Mouse (Mus musculus) C2C12 (cell line): Measurements from ENCODE around the gene Gm48551. TPM values are rescaled to one million over a fixed set of nuclear protein-coding genes. Genes with fewer than 3 reads are reported as not detected.

Experiments used
- H3K27me3 ChIP-seq: one replicate; pipeline ENCODE4 v1.6.1; 2011; ENCODE audit not compliant: control insufficient read depth, insufficient read depth, insufficient read length
- H3K36me3 ChIP-seq: one replicate; pipeline ENCODE4 v1.6.1; 2011; ENCODE audit not compliant: control insufficient read depth, insufficient read depth
- H3K4me3 ChIP-seq: one replicate; pipeline ENCODE4 v1.5.1; 2011; ENCODE audit warnings: mild to moderate bottlenecking, control low read depth; ENCODE audit not compliant: poor library complexity, insufficient read depth, severe bottlenecking
- H3K79me2 ChIP-seq: one replicate; pipeline ENCODE4 v1.6.1; 2011; ENCODE audit not compliant: control insufficient read depth, insufficient read depth
- H3K79me3 ChIP-seq: one replicate; pipeline ENCODE4 v1.6.1; 2011; ENCODE audit warnings: low read depth, control low read depth
- H3ac ChIP-seq: one replicate; pipeline ENCODE3; 2011; ENCODE audit warnings: low read depth; ENCODE audit not compliant: control insufficient read depth, insufficient read length
- CEBPB ChIP-seq: IDR thresholded peaks from one replicate; pipeline ENCODE4 v1.6.1; 2011; ENCODE audit warnings: low read depth, mild to moderate bottlenecking, control low read depth, moderate library complexity
- CTCF ChIP-seq: IDR thresholded peaks from one replicate; pipeline ENCODE4 v1.5.1; 2011; ENCODE audit not compliant: control insufficient read depth, insufficient read depth, insufficient read length
- FOSL1 ChIP-seq: IDR thresholded peaks from one replicate; pipeline ENCODE4 v1.8.0; 2011; ENCODE audit warnings: mild to moderate bottlenecking, low read length; ENCODE audit not compliant: poor library complexity, insufficient read depth, severe bottlenecking
- MAX ChIP-seq: IDR thresholded peaks from one replicate; pipeline ENCODE4 v1.6.1; 2011; ENCODE audit warnings: mild to moderate bottlenecking, control low read depth
- MYOD1 ChIP-seq: IDR thresholded peaks from one replicate; pipeline ENCODE4 v1.6.1; 2011; ENCODE audit warnings: low read depth; ENCODE audit not compliant: control insufficient read depth, insufficient read length
- MYOG ChIP-seq: IDR thresholded peaks from one replicate; pipeline ENCODE4 v1.6.1; 2011; ENCODE audit not compliant: control insufficient read depth, insufficient read length; ENCODE audit errors: extremely low read depth
- USF1 ChIP-seq: IDR thresholded peaks from one replicate; pipeline ENCODE4 v1.6.1; 2011; ENCODE audit warnings: low read depth, mild to moderate bottlenecking, control low read depth, moderate library complexity
- polyA plus RNA-seq: library from polyadenylated mRNA; unstranded; fragments of >200 nt; fragmentation: generic; extraction: Trizol; gene quantifications from one replicate; pipeline ENCODE4 v1.2.1, GENCODE M21; 2012; ENCODE audit warnings: missing spikeins

The Gm48551 gene
- polyA plus RNA-seq, 1 experiment, result 1.7 TPM

DNA sequence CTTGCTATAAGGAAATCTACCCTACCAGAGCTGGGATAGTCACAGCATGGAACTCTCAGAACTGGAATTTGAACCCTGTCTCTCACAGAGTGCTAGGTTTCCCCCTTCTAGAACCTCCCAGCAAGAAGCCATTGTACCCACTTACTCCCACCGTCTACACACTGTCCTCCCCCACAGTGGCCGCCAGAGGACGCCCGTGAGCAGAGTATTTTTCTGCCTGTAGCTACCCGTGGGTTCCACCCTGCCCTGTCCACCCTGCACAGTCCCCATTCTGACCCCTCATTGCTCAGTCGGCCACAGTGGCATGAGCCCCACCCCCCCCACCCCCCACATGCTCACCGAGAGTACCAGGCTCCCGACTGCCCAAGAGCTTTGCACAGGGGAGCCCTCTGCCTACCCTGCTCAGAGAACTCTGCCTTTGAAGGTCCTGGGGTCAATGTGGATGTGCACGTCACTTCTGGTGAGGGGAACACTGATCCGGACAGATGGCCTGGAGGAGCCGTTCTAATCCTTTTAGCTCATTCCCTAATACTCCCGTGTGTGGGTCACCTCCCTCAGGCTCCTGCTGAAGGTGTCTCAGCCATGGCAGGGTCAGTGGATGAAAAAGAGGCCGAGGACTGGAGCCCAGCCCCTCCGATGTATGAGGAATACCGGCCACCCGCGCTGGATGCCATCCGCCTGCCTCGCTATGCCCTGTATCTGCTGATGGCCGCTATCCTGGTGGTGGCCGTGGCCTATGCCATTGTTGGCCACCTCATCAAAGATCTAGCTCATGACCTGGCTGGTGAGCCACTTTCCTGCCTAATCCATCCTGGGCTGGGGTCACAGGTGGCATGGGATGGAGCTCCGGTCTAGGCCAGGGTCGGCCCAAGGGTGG lies 5.8 kb downstream of the Gm48551 start:
- peaks cover 34% of the 10 kb centered on the region for H3K36me3 ChIP-seq
- no peak overlapping the region for H3ac ChIP-seq
- TF ChIP-seq CEBPB (no peak), CTCF (peak; percentile 95), FOSL1 (no peak)

GRCm38 (mm10) chr10:81390678-81390965 lies 6.4 kb downstream of the Gm48551 start:
- no peak for TF ChIP-seq MYOG
- TF ChIP-seq MYOD1, result no peak
- no peak for TF ChIP-seq CTCF
- TF ChIP-seq MAX, result no peak
- no peak for TF ChIP-seq FOSL1
- H3K79me3 ChIP-seq, result peaks cover 11% of the 10 kb centered on the region
- H3K27me3 ChIP-seq, result no peaks in the 10 kb centered on the region
- peaks cover 34% of the 10 kb centered on the region for H3K36me3 ChIP-seq
- no peak overlapping the region for H3K4me3 ChIP-seq
- no peak overlapping the region for H3ac ChIP-seq
- H3K79me2 ChIP-seq, result peaks cover 19% of the 10 kb centered on the region

More for the DNA sequence above, 5.8 kb downstream of the Gm48551 start:
- Histone ChIP-seq H3K27me3 (no peaks in the 10 kb centered on the region), H3K79me2 (peaks cover 25% of the 10 kb centered on the region), H3K4me3 (no peak overlapping the region), H3K79me3 (peaks cover 17% of the 10 kb centered on the region)

DNA sequence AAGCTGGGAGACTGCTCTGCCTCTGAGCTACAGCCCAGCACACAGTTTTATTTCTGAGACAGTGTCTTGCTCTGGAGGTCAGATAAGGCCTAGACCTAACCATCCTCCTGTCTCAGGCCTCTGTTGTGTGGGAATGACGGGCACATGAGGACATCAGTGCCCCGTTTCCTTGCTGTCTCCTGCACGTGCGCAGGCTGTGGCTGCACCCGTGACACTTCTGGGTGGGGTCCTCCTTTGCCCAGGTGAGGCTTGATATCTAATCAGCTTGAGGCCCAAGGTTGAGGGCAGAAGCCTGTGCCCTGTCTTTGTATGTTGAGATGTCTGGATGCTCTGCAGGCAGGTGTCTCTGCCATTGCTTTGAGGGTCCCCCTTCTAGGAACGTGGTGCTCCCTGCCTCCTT lies 8.0 kb downstream of the Gm48551 start:
- Histone ChIP-seq H3K27me3 (no peaks in the 10 kb centered on the region), H3K79me2 (peaks cover 3% of the 10 kb centered on the region), H3K4me3 (no peak overlapping the region), H3K79me3 (no peaks in the 10 kb centered on the region), H3K36me3 (peaks cover 35% of the 10 kb centered on the region), H3ac (no peak overlapping the region)
- TF ChIP-seq MYOD1, result no peak
- no peak for TF ChIP-seq CTCF
- no peak for TF ChIP-seq MAX
- TF ChIP-seq MYOG, result no peak
- TF ChIP-seq CEBPB, result no peak
- no peak for TF ChIP-seq FOSL1

DNA sequence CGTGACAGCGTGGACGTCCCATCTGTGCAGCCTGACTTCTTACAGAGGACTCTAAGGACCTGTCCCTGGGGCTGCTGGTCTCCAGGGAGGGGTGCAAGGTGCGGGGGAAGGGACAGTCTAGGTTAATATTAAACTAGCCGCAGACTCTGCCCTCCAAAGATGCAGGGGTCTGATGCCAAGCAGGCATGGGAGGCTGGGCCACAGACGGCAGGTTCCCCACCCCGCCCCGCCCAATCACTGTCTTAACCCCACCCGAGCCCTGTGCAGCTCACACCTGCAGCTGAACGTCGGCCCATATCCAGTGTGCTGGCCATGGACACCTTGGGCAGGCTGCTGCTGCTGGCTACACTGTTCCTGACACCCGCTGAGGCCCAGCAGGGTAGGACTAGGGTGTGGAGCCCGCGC lies 8.5 kb downstream of the Gm48551 start, which contains the start of gene Smim24:
TSS of gene Smim24 (plus strand) at position 271 of the 405 bp plus-strand sequence.
- no peak for TF ChIP-seq MYOG
- no peak for TF ChIP-seq MAX
- TF ChIP-seq FOSL1, result no peak
- H3K4me3 ChIP-seq, result no peak within 1 kb of the TSS

GRCm38 (mm10) chr10:81393456-81394063 lies 9.3 kb downstream of the Gm48551 start:
- no peaks in the 10 kb centered on the region for H3K79me2 ChIP-seq
- no peak overlapping the region for H3ac ChIP-seq
- H3K27me3 ChIP-seq, result no peaks in the 10 kb centered on the region
- H3K79me3 ChIP-seq, result no peaks in the 10 kb centered on the region
- peaks cover 35% of the 10 kb centered on the region for H3K36me3 ChIP-seq
- no peak overlapping the region for H3K4me3 ChIP-seq
- TF ChIP-seq FOSL1 (no peak), MYOD1 (no peak), MAX (no peak), USF1 (no peak), CEBPB (no peak), MYOG (no peak), CTCF (no peak)

More for the DNA sequence above, 8.5 kb downstream of the Gm48551 start, which contains the start of gene Smim24:
- peaks cover 35% of the 10 kb centered on the region for H3K36me3 ChIP-seq
- H3K79me2 ChIP-seq, result no peaks in the 10 kb centered on the region
- H3ac ChIP-seq, result no peak within 1 kb of the TSS
- no peaks in the 10 kb centered on the region for H3K27me3 ChIP-seq
- no peaks in the 10 kb centered on the region for H3K79me3 ChIP-seq

- Histone ChIP-seq H3K79me2 (no peaks in the 10 kb centered on the region), H3ac (no peak overlapping the region), H3K4me3 (no peak overlapping the region), H3K27me3 (no peaks in the 10 kb centered on the region), H3K79me3 (peaks cover 7% of the 10 kb centered on the region), H3K36me3 (peaks cover 39% of the 10 kb centered on the region)
- TF ChIP-seq MYOD1, result no peak
- TF ChIP-seq MYOG, result no peak
- TF ChIP-seq CEBPB, result no peak
- no peak for TF ChIP-seq MAX
- TF ChIP-seq USF1, result no peak
- peak; percentile 67 for TF ChIP-seq CTCF
Observed at GRCm38 (mm10) chr10:81395127-81395526, 10.9 kb downstream of the Gm48551 start.
